In genomic region chr19:26769609-26770500, GRCm38 (mm10) we compare ENCODE assay signal across 10 mouse cellular contexts.
DNase-seq lines count a peak whose midpoint lies in the region; ATAC-seq lines count a peak whose summit lies in the region.
"Had no signal": no experiment of that assay in that cellular context is flagged by ENCODE, and none has a peak within 500 bp of the region (broad histone marks: within the 10 kb centered on the region; RNA-seq: fewer than 3 reads in every experiment).

No protein-coding gene starts in this region.

- H3K4me3 ChIP-seq in embryonic facial prominence, embryonic 14.5 days (ENCODE audit: low read depth, low read length), result no peak overlapping the region
- no peak overlapping the region for H3K4me3 ChIP-seq in neural tube, embryonic 13.5 days
- H3K4me3 ChIP-seq: erythroblast, embryonic 14.5 days; liver, embryonic 12.5 days had no signal

- no peaks in the 10 kb centered on the region for H3K27me3 ChIP-seq in embryonic facial prominence, embryonic 14.5 days (replicated peaks; ENCODE audit: control insufficient read depth, insufficient read depth, low read length)
- no peaks in the 10 kb centered on the region for H3K27me3 ChIP-seq in neural tube, embryonic 13.5 days
- H3K27me3 ChIP-seq: liver, embryonic 12.5 days had no signal

- peak overlapping the region; percentile 39 for H3K9ac ChIP-seq in embryonic facial prominence, embryonic 14.5 days (ENCODE audit: low read depth, low read length)
- peak overlapping the region; percentile 49 for H3K9ac ChIP-seq in neural tube, embryonic 13.5 days
- H3K9ac ChIP-seq: liver, embryonic 12.5 days had no signal

- WGBS in embryonic facial prominence, embryonic 14.5 days, result 40% methylated on average over 16 of the region's 16 CpGs
- 19% methylated on average over 16 of the region's 16 CpGs for WGBS in neural tube, embryonic 13.5 days

- peak; percentile 77; the same call in 1 of the 2 replicates for ATAC-seq in embryonic facial prominence, embryonic 14.5 days (ENCODE audit: low read depth)
- peak; percentile 90 for ATAC-seq in neural tube, embryonic 13.5 days (ENCODE audit: low read depth)
- ATAC-seq: liver, embryonic 12.5 days had no signal

- H3K4me2 ChIP-seq in embryonic facial prominence, embryonic 14.5 days (ENCODE audit: low read depth, low read length), result peak overlapping the region; percentile 36
- peak overlapping the region; percentile 40 for H3K4me2 ChIP-seq in neural tube, embryonic 13.5 days
- H3K4me2 ChIP-seq: liver, embryonic 12.5 days had no signal

- H3K36me3 ChIP-seq in embryonic facial prominence, embryonic 14.5 days (ENCODE audit: control insufficient read depth, insufficient read depth, low read length), result peaks cover 45% of the 10 kb centered on the region
- peaks cover 25% of the 10 kb centered on the region for H3K36me3 ChIP-seq in neural tube, embryonic 13.5 days
- H3K36me3 ChIP-seq: liver, embryonic 12.5 days had no signal

- DNase-seq in layer of hippocampus, adult 9-11 months, result peak; percentile 55
- DNase-seq in layer of hippocampus, postnatal 25 days (ENCODE audit: extremely low spot score in 1 of 2, low spot score in 1 of 2), result no peak
- DNase-seq in embryonic facial prominence, embryonic 14.5 days (ENCODE audit: low spot score), result peak; percentile 88
- peak; percentile 38 to 59 for DNase-seq in layer of hippocampus, postnatal 10 days (ENCODE audit: low spot score in 2 of 2)
- DNase-seq in MN1 (ENCODE audit: low spot score) (no peak), adipocyte (ENCODE audit: low spot score) (no peak)
- no peak for DNase-seq in heart, adult 18-20 months

- no peaks in the 10 kb centered on the region for H3K9me3 ChIP-seq in embryonic facial prominence, embryonic 14.5 days (ENCODE audit: control insufficient read depth, low read length)
- no peaks in the 10 kb centered on the region for H3K9me3 ChIP-seq in neural tube, embryonic 13.5 days
- H3K9me3 ChIP-seq: liver, embryonic 12.5 days had no signal

- peak overlapping the region; percentile 84 for H3K27ac ChIP-seq in embryonic facial prominence, embryonic 14.5 days (replicated peaks; ENCODE audit: low read depth, low read length)
- peak overlapping the region; percentile 95 for H3K27ac ChIP-seq in neural tube, embryonic 13.5 days (replicated peaks)
- H3K27ac ChIP-seq: liver, embryonic 12.5 days had no signal

- peaks cover 9% of the 10 kb centered on the region; the same call in 1 of the 2 replicates for H3K4me1 ChIP-seq in embryonic facial prominence, embryonic 14.5 days (ENCODE audit: control insufficient read depth, insufficient read depth, low read length)
- peaks cover 31% of the 10 kb centered on the region for H3K4me1 ChIP-seq in neural tube, embryonic 13.5 days (replicated peaks)
- H3K4me1 ChIP-seq: liver, embryonic 12.5 days had no signal

Comparison
In these comparisons a context has a peak if more than half of its experiments do, and no peak if none do; other contexts are left out.
1. DNase-seq: peak in layer of hippocampus, adult 9-11 months (single experiment), embryonic facial prominence, embryonic 14.5 days (single experiment) and layer of hippocampus, postnatal 10 days (2 of 2); none in layer of hippocampus, postnatal 25 days (0 of 2), MN1 (single experiment), heart, adult 18-20 months (0 of 2) and adipocyte (single experiment).